Mouse (Mus musculus): ENCODE results near the gene Foxred2. TPM values are rescaled to one million over a fixed set of nuclear protein-coding genes. Genes with fewer than 3 reads are reported as not detected.

The Foxred2 gene
- polyA plus RNA-seq, 2 experiments = 5.6 to 9.6 TPM

DNA sequence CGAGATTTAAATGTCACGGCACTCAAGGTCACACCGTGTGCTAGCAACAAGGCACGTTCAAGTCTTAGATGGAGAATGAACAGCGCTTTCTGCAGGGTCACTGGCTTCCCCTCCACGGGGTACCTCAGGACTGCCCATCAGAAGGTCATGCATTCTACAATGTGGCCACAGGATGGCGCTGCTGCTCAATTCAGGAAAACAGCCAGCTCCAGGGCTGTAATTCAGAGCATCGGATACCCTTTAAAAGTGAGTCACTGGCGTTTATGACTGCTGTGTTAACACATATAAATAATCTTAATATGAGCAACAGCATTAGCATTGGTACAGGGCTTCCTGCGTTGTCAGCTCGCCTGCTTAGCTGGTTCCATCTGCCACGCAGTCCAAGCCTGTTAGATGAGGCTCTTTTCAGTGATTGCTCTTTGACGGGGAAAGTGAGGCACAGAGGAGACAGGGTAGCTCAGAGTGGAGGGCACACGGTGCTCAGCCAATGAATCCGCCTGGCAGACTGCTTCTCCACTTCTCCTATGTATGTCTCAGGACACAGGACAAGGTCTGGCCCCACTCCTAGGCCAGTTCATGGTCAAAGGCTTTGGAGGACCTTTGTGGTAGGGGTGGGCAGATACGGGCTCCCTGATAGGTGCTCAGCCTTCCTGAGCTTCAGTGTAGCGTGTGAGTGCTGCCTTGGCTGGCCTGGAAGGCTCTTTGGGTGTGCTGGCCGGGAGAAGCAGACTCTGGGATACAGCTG, 25.8 kb upstream of the Foxred2 start:
- no peak for DNase-seq (ENCODE audit: low spot score)
- Histone ChIP-seq H3K9me3 (ENCODE audit: control insufficient read depth, low read length) (no peaks in the 10 kb centered on the region), H3K27me3 (ENCODE audit: control insufficient read depth, insufficient read depth, low read length) (no peaks in the 10 kb centered on the region), H3K9ac (ENCODE audit: low read depth, low read length, severe bottlenecking) (no peak overlapping the region), H3K36me3 (ENCODE audit: control insufficient read depth, insufficient read depth, low read length) (no peaks in the 10 kb centered on the region), H3K4me3 (replicated peaks; ENCODE audit: low read length) (no peak overlapping the region), H3K27ac (replicated peaks; ENCODE audit: low read depth, low read length) (no peak overlapping the region), H3K4me1 (ENCODE audit: control insufficient read depth, insufficient read depth, low read length) (no peaks in the 10 kb centered on the region), H3K4me2 (replicated peaks; ENCODE audit: low read depth, low read length, severe bottlenecking) (no peak overlapping the region)
- TF ChIP-seq POLR2A (IDR thresholded peaks at IDR 0.05; ENCODE audit: borderline replicate concordance, extremely low read depth, insufficient read depth, insufficient read length) = no peak
- WGBS = 28% methylated on average over 18 of the region's 18 CpGs
- no peak for ATAC-seq (ENCODE audit: low FRiP score, low read depth)

DNA sequence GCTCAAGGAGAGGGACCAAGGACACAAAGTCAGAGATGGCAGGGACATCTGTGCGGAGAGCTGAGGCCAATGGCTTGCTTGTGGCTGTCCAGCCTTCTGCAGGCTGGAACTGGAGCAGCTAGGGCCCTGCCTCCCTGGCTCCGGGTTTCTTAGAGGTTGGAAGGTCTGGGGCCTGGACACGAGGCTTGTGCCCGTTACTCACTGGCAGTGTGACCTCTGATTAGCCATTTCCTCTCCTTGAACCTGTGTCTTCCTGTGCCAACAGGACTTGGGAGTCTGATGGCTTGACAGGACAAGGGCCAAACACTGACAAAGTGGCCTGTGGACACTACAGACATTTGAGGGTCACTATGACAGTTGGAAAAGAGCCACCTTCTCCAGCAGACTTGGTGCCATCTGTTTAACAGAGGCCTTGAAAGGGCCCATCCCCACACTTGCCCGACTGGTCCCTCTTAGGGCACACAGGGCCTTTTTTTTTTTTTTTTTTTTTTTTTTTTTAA, 24.7 kb upstream of the Foxred2 start:
- no peak overlapping the region for H3K4me2 ChIP-seq (replicated peaks; ENCODE audit: low read depth, low read length, severe bottlenecking)
- H3K36me3 ChIP-seq (ENCODE audit: control insufficient read depth, insufficient read depth, low read length) = no peaks in the 10 kb centered on the region
- no peaks in the 10 kb centered on the region for H3K27me3 ChIP-seq (ENCODE audit: control insufficient read depth, insufficient read depth, low read length)
- H3K9ac ChIP-seq (ENCODE audit: low read depth, low read length, severe bottlenecking) = no peak overlapping the region
- DNase-seq (ENCODE audit: low spot score) = no peak
- H3K4me1 ChIP-seq (ENCODE audit: control insufficient read depth, insufficient read depth, low read length) = no peaks in the 10 kb centered on the region
- H3K4me3 ChIP-seq (replicated peaks; ENCODE audit: low read length) = no peak overlapping the region
- no peak overlapping the region for H3K27ac ChIP-seq (replicated peaks; ENCODE audit: low read depth, low read length)
- ATAC-seq (ENCODE audit: low FRiP score, low read depth) = no peak
- no peak for TF ChIP-seq POLR2A (IDR thresholded peaks at IDR 0.05; ENCODE audit: borderline replicate concordance, extremely low read depth, insufficient read depth, insufficient read length)
- WGBS = 71% methylated on average over 5 of the region's 5 CpGs
- H3K9me3 ChIP-seq (ENCODE audit: control insufficient read depth, low read length) = no peaks in the 10 kb centered on the region

DNA sequence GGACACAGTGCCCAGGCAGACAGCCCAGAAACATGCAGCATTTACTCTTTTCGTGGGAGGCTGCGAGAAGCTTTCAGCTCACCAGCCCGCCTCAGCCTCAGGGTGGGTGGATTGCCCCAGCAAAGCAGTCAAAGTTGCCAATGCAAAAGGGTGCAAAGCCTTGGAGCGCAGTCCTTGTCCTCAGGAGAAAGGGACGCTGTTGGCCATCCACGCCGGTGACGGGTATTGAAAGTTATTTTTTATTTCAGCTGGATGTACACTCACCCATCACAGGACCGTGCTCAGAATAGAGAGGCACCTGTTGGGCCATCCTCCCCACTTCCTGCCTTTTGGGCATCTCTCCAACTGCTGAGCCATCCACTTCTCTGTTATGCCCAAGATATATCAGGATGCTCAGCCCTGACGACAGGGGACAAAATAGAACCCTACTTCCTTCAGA, 22.9 kb upstream of the Foxred2 start:
- H3K9me3 ChIP-seq (ENCODE audit: control insufficient read depth, low read length) = no peaks in the 10 kb centered on the region
- no peak overlapping the region for H3K4me2 ChIP-seq (replicated peaks; ENCODE audit: low read depth, low read length, severe bottlenecking)
- ATAC-seq (ENCODE audit: low FRiP score, low read depth) (no peak), DNase-seq (ENCODE audit: low spot score) (no peak)
- no peak overlapping the region for H3K4me3 ChIP-seq (replicated peaks; ENCODE audit: low read length)
- WGBS = 90% methylated on average over 10 of the region's 10 CpGs
- no peaks in the 10 kb centered on the region for H3K36me3 ChIP-seq (ENCODE audit: control insufficient read depth, insufficient read depth, low read length)
- no peak overlapping the region for H3K27ac ChIP-seq (replicated peaks; ENCODE audit: low read depth, low read length)
- no peaks in the 10 kb centered on the region for H3K27me3 ChIP-seq (ENCODE audit: control insufficient read depth, insufficient read depth, low read length)
- no peak for TF ChIP-seq POLR2A (IDR thresholded peaks at IDR 0.05; ENCODE audit: borderline replicate concordance, extremely low read depth, insufficient read depth, insufficient read length)
- H3K9ac ChIP-seq (ENCODE audit: low read depth, low read length, severe bottlenecking) = no peak overlapping the region
- no peaks in the 10 kb centered on the region for H3K4me1 ChIP-seq (ENCODE audit: control insufficient read depth, insufficient read depth, low read length)

DNA sequence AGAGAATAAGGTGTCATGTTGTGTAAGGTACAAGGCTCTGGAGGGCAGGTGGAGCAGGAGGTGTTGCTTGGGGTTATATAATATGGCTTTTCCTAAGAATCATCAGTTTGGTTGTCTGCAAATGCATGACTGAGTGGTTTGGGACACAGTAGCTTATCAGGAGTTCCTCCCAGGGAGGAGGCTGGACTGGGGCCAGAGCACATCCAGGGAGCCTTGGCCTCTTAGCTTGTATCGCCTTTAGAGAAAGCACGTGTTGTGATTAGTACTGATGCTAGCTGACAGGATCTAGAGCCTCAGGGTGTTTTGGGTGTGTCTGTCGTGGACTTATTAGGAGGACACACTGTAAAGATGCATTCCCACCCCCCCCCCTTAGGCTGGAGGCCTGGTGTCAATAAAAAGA, 21.1 kb upstream of the Foxred2 start:
- DNase-seq (ENCODE audit: low spot score) = no peak
- H3K4me3 ChIP-seq (replicated peaks; ENCODE audit: low read length) = no peak overlapping the region
- no peak overlapping the region for H3K9ac ChIP-seq (ENCODE audit: low read depth, low read length, severe bottlenecking)
- no peak overlapping the region for H3K4me2 ChIP-seq (replicated peaks; ENCODE audit: low read depth, low read length, severe bottlenecking)
- no peak for ATAC-seq (ENCODE audit: low FRiP score, low read depth)
- H3K27me3 ChIP-seq (ENCODE audit: control insufficient read depth, insufficient read depth, low read length) = no peaks in the 10 kb centered on the region
- H3K27ac ChIP-seq (replicated peaks; ENCODE audit: low read depth, low read length) = no peak overlapping the region
- H3K36me3 ChIP-seq (ENCODE audit: control insufficient read depth, insufficient read depth, low read length) = no peaks in the 10 kb centered on the region
- H3K4me1 ChIP-seq (ENCODE audit: control insufficient read depth, insufficient read depth, low read length) = no peaks in the 10 kb centered on the region
- H3K9me3 ChIP-seq (ENCODE audit: control insufficient read depth, low read length) = no peaks in the 10 kb centered on the region
- WGBS = 65% methylated on average over 3 of the region's 3 CpGs
- TF ChIP-seq POLR2A (IDR thresholded peaks at IDR 0.05; ENCODE audit: borderline replicate concordance, extremely low read depth, insufficient read depth, insufficient read length) = no peak

DNA sequence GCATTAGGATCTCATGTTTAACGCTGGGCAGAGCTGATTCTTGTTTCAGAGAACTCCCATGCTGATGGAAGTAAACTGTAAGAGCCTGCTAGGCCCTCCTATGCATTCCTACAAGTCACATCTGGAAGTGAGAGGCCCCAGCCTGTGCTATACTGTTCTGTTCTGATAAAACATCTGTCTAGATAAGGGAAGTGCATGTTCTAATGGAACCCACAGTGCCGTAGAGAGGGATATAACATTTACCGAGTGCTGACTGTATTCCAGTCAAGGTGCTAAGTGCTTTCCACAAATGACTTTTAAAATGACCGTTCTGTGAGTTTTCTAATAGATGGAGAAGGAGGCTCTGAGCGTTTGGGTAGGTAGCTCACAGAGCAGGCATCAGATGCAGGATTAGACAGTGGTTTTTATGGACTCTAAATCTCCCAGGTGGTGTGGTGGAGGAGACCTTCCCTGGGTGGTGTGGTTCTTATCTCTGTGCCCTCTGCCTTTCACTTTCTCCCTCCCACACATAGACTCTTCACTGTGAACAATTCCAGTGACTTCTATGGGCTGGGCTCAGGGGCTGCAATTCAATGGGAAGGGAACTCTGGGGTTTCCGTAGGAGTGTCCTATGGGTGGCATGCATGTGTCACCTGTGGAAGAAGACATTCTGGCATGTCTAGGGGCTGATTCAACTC, 17.8 kb upstream of the Foxred2 start:
- H3K27me3 ChIP-seq (ENCODE audit: control insufficient read depth, insufficient read depth, low read length) = no peaks in the 10 kb centered on the region
- no peak overlapping the region for H3K9ac ChIP-seq (ENCODE audit: low read depth, low read length, severe bottlenecking)
- DNase-seq (ENCODE audit: low spot score) (no peak), ATAC-seq (ENCODE audit: low FRiP score, low read depth) (no peak)
- peaks cover 4% of the 10 kb centered on the region for H3K4me1 ChIP-seq (ENCODE audit: control insufficient read depth, insufficient read depth, low read length)
- H3K27ac ChIP-seq (replicated peaks; ENCODE audit: low read depth, low read length) = no peak overlapping the region
- TF ChIP-seq POLR2A (IDR thresholded peaks at IDR 0.05; ENCODE audit: borderline replicate concordance, extremely low read depth, insufficient read depth, insufficient read length) = no peak
- WGBS = 67% methylated on average over 6 of the region's 6 CpGs
- no peak overlapping the region for H3K4me2 ChIP-seq (replicated peaks; ENCODE audit: low read depth, low read length, severe bottlenecking)
- H3K4me3 ChIP-seq (replicated peaks; ENCODE audit: low read length) = no peak overlapping the region
- no peaks in the 10 kb centered on the region for H3K36me3 ChIP-seq (ENCODE audit: control insufficient read depth, insufficient read depth, low read length)
- no peaks in the 10 kb centered on the region for H3K9me3 ChIP-seq (ENCODE audit: control insufficient read depth, low read length)
